In genomic region chr6:134647621-134648020, GRCm38 (mm10) we compare ENCODE assay signal across 10 mouse cellular contexts. TPM values are rescaled to one million over a fixed set of nuclear protein-coding genes. Genes with fewer than 3 reads are reported as not detected.
A peak's percentile ranks its signal among the peaks of the same experiment; 100 is the strongest.
DNase-seq lines count a peak whose midpoint lies in the region; TF ChIP-seq lines count a peak whose summit lies in the region.
"Had no signal": no experiment of that assay in that cellular context is flagged by ENCODE, and none has a peak within 500 bp of the region (broad histone marks: within the 10 kb centered on the region; RNA-seq: fewer than 3 reads in every experiment).

No protein-coding gene starts in this region.

- no peak overlapping the region for H3K4me3 ChIP-seq in ES-Bruce4 (ENCODE audit: low read depth, low read length)
- H3K4me3 ChIP-seq: intestine, embryonic 15.5 days had no signal

- DNase-seq in layer of hippocampus, postnatal 36 days = peak; percentile 20 to 27
- DNase-seq in layer of hippocampus, adult 9-10 months (ENCODE audit: low spot score) = no peak
- DNase-seq in brain, embryonic 14.5 days (ENCODE audit: low read depth) = peak; percentile 74
- DNase-seq in gonadal fat pad, adult 2 months (ENCODE audit: low read depth) = peak; percentile 59
- DNase-seq in thymus, postnatal 0 days (ENCODE audit: low spot score) = no peak
- DNase-seq in T-cell, adult 2 months (ENCODE audit: low spot score) = no peak
- DNase-seq: thymus, adult 2 months had no signal

- H3K9ac ChIP-seq in ES-Bruce4 (ENCODE audit: low read depth, poor library complexity, severe bottlenecking) = no peak overlapping the region
- H3K9ac ChIP-seq: intestine, embryonic 15.5 days had no signal

- TF ChIP-seq POLR2A in ES-Bruce4 (IDR thresholded peaks at IDR 0.05; ENCODE audit: insufficient read depth, low read length) = no peak
- TF ChIP-seq POLR2A in brain, embryonic 14.5 days (IDR thresholded peaks at IDR 0.05; ENCODE audit: borderline replicate concordance, extremely low read depth, insufficient read depth, insufficient read length, poor library complexity, severe bottlenecking) = no peak

- H3K4me1 ChIP-seq in ES-Bruce4 (ENCODE audit: control insufficient read depth, insufficient read depth, low read length) = no peaks in the 10 kb centered on the region
- H3K4me1 ChIP-seq: intestine, embryonic 15.5 days had no signal

- no peak for TF ChIP-seq CTCF in ES-Bruce4 (IDR thresholded peaks at IDR 0.05; ENCODE audit: low read depth, low read length)
- no peak for TF ChIP-seq CTCF in brain, embryonic 14.5 days (IDR thresholded peaks at IDR 0.05; ENCODE audit: borderline replicate concordance, extremely low read depth, insufficient read depth, insufficient read length)

- H3K27ac ChIP-seq in ES-Bruce4 (ENCODE audit: insufficient read depth, low read length) = no peak overlapping the region
- H3K27ac ChIP-seq: intestine, embryonic 15.5 days had no signal

- H3K27me3 ChIP-seq in ES-Bruce4 (ENCODE audit: control insufficient read depth, insufficient read depth, low read length, poor library complexity, severe bottlenecking) = no peaks in the 10 kb centered on the region
- H3K27me3 ChIP-seq: intestine, embryonic 15.5 days; Patski had no signal

- H3K9me3 ChIP-seq in ES-Bruce4 (replicated peaks; ENCODE audit: control insufficient read depth, insufficient read depth, low read length, poor library complexity, severe bottlenecking) = no peaks in the 10 kb centered on the region
- H3K9me3 ChIP-seq: intestine, embryonic 15.5 days had no signal

- 0 out of 2 replicates have a peak, but pooled peaks have one; percentile 44 for TF ChIP-seq EP300 in ES-Bruce4 (IDR thresholded peaks at IDR 0.05; ENCODE audit: insufficient read depth, low read depth, low read length)

- H3K36me3 ChIP-seq in ES-Bruce4 (ENCODE audit: control insufficient read depth, insufficient read depth, low read length, poor library complexity, severe bottlenecking) = 0 out of 2 replicates have a peak, but pooled peaks cover 3% of the 10 kb centered on the region
- H3K36me3 ChIP-seq: intestine, embryonic 15.5 days had no signal

RNA-seq across cellular contexts. Expression of gene Borcs5, which starts 8.3 kb away (rescaled TPM):
- total RNA-seq in layer of hippocampus, postnatal 36 days (2021) = 10 to 100 TPM; 37.2 to 40.1 TPM
- polyA plus RNA-seq in ES-Bruce4 (2011; ENCODE audit: insufficient read depth, insufficient read length, low read depth, missing spikeins) = 4.8 and 5.7 TPM in 2 replicates
- polyA plus RNA-seq in brain, embryonic 14.5 days (2012; rRNA removed) = 28.3 and 32.4 TPM in 2 replicates
- polyA plus RNA-seq in gonadal fat pad, adult 2 months (2012; rRNA removed) = 16.5 and 16.8 TPM in 2 replicates
- 27.1 and 27.6 TPM in 2 replicates for polyA plus RNA-seq in thymus, postnatal 0 days (2015; fragmentation: Nextera tagmentation; extraction: Ambion mirVana)

RNA-seq across cellular contexts. Expression of gene Mansc1, which starts 15.3 kb away (rescaled TPM):
- 1 to 10 TPM; 8.0 to 8.1 TPM for total RNA-seq in layer of hippocampus, postnatal 36 days (2021)
- 2.7 and 3.3 TPM in 2 replicates for polyA plus RNA-seq in ES-Bruce4 (2011; ENCODE audit: insufficient read depth, insufficient read length, low read depth, missing spikeins)
- polyA plus RNA-seq in brain, embryonic 14.5 days (2012; rRNA removed) = 1.4 and 1.6 TPM in 2 replicates
- polyA plus RNA-seq in gonadal fat pad, adult 2 months (2012; rRNA removed) = 6.0 and 7.0 TPM in 2 replicates
- polyA plus RNA-seq in thymus, postnatal 0 days (2015; fragmentation: Nextera tagmentation; extraction: Ambion mirVana) = 3.4 and 3.8 TPM in 2 replicates
- polyA plus RNA-seq: Patski had no signal

Comparison
In these comparisons a context has a peak if more than half of its experiments do, and no peak if none do; other contexts are left out.
1. DNase-seq: peak in layer of hippocampus, postnatal 36 days (2 of 2), brain, embryonic 14.5 days (single experiment) and gonadal fat pad, adult 2 months (single experiment); none in layer of hippocampus, adult 9-10 months (single experiment), thymus, postnatal 0 days (single experiment) and T-cell, adult 2 months (single experiment).